18 mouse cellular contexts compared by ENCODE assay signal in the genomic region with DNA sequence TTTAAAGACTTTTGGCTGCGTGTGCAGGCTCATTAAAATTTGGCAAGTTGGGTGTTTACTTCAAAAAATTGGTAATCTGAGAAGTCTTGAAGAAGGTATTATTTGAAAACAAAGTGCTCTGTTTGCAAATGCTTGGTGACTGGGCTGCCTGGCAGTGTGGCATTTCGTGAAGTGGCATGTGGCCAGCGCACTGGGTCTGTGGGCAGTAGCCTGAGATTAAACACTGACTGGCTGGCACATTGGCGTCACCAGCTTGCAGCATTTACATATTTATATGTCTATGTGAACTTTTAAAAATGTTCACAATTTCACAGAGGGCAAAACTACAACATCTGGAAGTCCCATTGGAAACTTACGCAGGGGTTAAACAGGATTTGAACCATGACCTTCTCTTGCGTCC.
DNase-seq lines count a peak whose midpoint lies in the region; ATAC-seq and TF ChIP-seq lines count a peak whose summit lies in the region.
"Had no signal": no experiment of that assay in that cellular context is flagged by ENCODE, and none has a peak within 500 bp of the region (broad histone marks: within the 10 kb centered on the region; RNA-seq: fewer than 3 reads in every experiment).

No protein-coding gene starts in this region.

- no peaks in the 10 kb centered on the region for H3K27me3 ChIP-seq in forebrain, embryonic 16.5 days (replicated peaks; ENCODE audit: control insufficient read depth, insufficient read depth, low read length)
- H3K27me3 ChIP-seq in forebrain, embryonic 15.5 days, result no peaks in the 10 kb centered on the region
- no peaks in the 10 kb centered on the region for H3K27me3 ChIP-seq in liver, adult 2 months (ENCODE audit: control insufficient read depth, insufficient read depth, low read length)
- H3K27me3 ChIP-seq in neural tube, embryonic 15.5 days (replicated peaks), result no peaks in the 10 kb centered on the region
- H3K27me3 ChIP-seq: embryonic facial prominence, embryonic 15.5 days; hindbrain, embryonic 13.5 days had no signal

- H3K4me2 ChIP-seq in forebrain, embryonic 16.5 days (ENCODE audit: low read length), result no peak overlapping the region
- H3K4me2 ChIP-seq in forebrain, embryonic 15.5 days (replicated peaks), result no peak overlapping the region
- no peak overlapping the region for H3K4me2 ChIP-seq in neural tube, embryonic 15.5 days
- H3K4me2 ChIP-seq: embryonic facial prominence, embryonic 15.5 days; hindbrain, embryonic 13.5 days had no signal

- DNase-seq in liver, adult 2 months (ENCODE audit: extremely low read depth, low read depth, low spot score), result peak; percentile 11
- no peak for DNase-seq in liver
- DNase-seq in layer of hippocampus, adult 9-11 months, result peak; percentile 5
- DNase-seq in right cerebral cortex, adult 2 months (ENCODE audit: low spot score in 2 of 2), result peak; percentile 49 to 53
- DNase-seq in kidney, postnatal 10 days, result no peak
- DNase-seq: B cell, adult 2 months; kidney, postnatal 36 days; lung, postnatal 10 days had no signal

- peak; percentile 58; the same call in 1 of the 2 replicates for ATAC-seq in forebrain, embryonic 16.5 days
- ATAC-seq in forebrain, embryonic 15.5 days (replicated peaks), result no peak
- no peak for ATAC-seq in neural tube, embryonic 15.5 days (ENCODE audit: low FRiP score)
- ATAC-seq: intestine, postnatal 0 days had no signal

- H3K4me3 ChIP-seq in forebrain, embryonic 16.5 days (replicated peaks; ENCODE audit: low read length), result no peak overlapping the region
- no peak overlapping the region for H3K4me3 ChIP-seq in forebrain, embryonic 15.5 days
- H3K4me3 ChIP-seq in liver, adult 2 months (ENCODE audit: insufficient read depth, low read depth, low read length), result no peak overlapping the region
- no peak overlapping the region for H3K4me3 ChIP-seq in neural tube, embryonic 15.5 days (replicated peaks)
- H3K4me3 ChIP-seq: embryonic facial prominence, embryonic 15.5 days; hindbrain, embryonic 13.5 days; limb, embryonic 10.5 days; midbrain, embryonic 10.5 days; myocyte had no signal

- no peaks in the 10 kb centered on the region for H3K36me3 ChIP-seq in forebrain, embryonic 16.5 days (ENCODE audit: control insufficient read depth, insufficient read depth)
- H3K36me3 ChIP-seq in forebrain, embryonic 15.5 days, result no peaks in the 10 kb centered on the region
- H3K36me3 ChIP-seq in liver, adult 2 months (ENCODE audit: control insufficient read depth, insufficient read depth, low read length), result no peaks in the 10 kb centered on the region
- H3K36me3 ChIP-seq in neural tube, embryonic 15.5 days, result no peaks in the 10 kb centered on the region
- H3K36me3 ChIP-seq: embryonic facial prominence, embryonic 15.5 days; hindbrain, embryonic 13.5 days; limb, embryonic 10.5 days; midbrain, embryonic 10.5 days had no signal

- TF ChIP-seq POLR2A in liver, adult 2 months (IDR thresholded peaks at IDR 0.05; ENCODE audit: extremely low read depth, insufficient read depth, low read length), result no peak

- H3K9me3 ChIP-seq in forebrain, embryonic 16.5 days (ENCODE audit: control insufficient read depth, low read length), result no peaks in the 10 kb centered on the region
- no peaks in the 10 kb centered on the region for H3K9me3 ChIP-seq in forebrain, embryonic 15.5 days
- H3K9me3 ChIP-seq in neural tube, embryonic 15.5 days (replicated peaks), result no peaks in the 10 kb centered on the region
- H3K9me3 ChIP-seq: embryonic facial prominence, embryonic 15.5 days; hindbrain, embryonic 13.5 days; limb, embryonic 10.5 days; midbrain, embryonic 10.5 days had no signal

- no peaks in the 10 kb centered on the region for H3K4me1 ChIP-seq in forebrain, embryonic 16.5 days (replicated peaks; ENCODE audit: control insufficient read depth, insufficient read depth, low read length)
- H3K4me1 ChIP-seq in forebrain, embryonic 15.5 days, result no peaks in the 10 kb centered on the region
- no peaks in the 10 kb centered on the region for H3K4me1 ChIP-seq in liver, adult 2 months (ENCODE audit: control insufficient read depth, insufficient read depth, low read length)
- H3K4me1 ChIP-seq in neural tube, embryonic 15.5 days, result no peaks in the 10 kb centered on the region
- H3K4me1 ChIP-seq: embryonic facial prominence, embryonic 15.5 days; limb, embryonic 10.5 days; midbrain, embryonic 10.5 days had no signal

- TF ChIP-seq CTCF in liver, adult 2 months (IDR thresholded peaks at IDR 0.05; ENCODE audit: low read depth, low read length), result no peak

- H3K27ac ChIP-seq in forebrain, embryonic 16.5 days (ENCODE audit: low read length), result no peak overlapping the region
- no peak overlapping the region for H3K27ac ChIP-seq in forebrain, embryonic 15.5 days (replicated peaks)
- no peak overlapping the region for H3K27ac ChIP-seq in liver, adult 2 months (replicated peaks; ENCODE audit: insufficient read depth, low read depth, low read length)
- H3K27ac ChIP-seq in neural tube, embryonic 15.5 days (replicated peaks), result no peak overlapping the region
- H3K27ac ChIP-seq: embryonic facial prominence, embryonic 15.5 days; hindbrain, embryonic 13.5 days; limb, embryonic 10.5 days; liver, embryonic 14.5 days; midbrain, embryonic 10.5 days had no signal

- WGBS in forebrain, embryonic 16.5 days, result 56% methylated on average over 6 of the region's 6 CpGs
- 64% methylated on average over 6 of the region's 6 CpGs for WGBS in forebrain, embryonic 15.5 days
- 91% methylated on average over 6 of the region's 6 CpGs for WGBS in liver, adult 2 months
- WGBS in neural tube, embryonic 15.5 days, result 87% methylated on average over 6 of the region's 6 CpGs

- no peaks in the 10 kb centered on the region for H3K79me2 ChIP-seq in liver, adult 2 months (ENCODE audit: control insufficient read depth, insufficient read depth, low read length)

- no peak overlapping the region for H3K9ac ChIP-seq in forebrain, embryonic 16.5 days (replicated peaks; ENCODE audit: low read depth, low read length)
- no peak overlapping the region for H3K9ac ChIP-seq in forebrain, embryonic 15.5 days (replicated peaks)
- no peak overlapping the region for H3K9ac ChIP-seq in liver, adult 2 months (ENCODE audit: low read depth, low read length)
- no peak overlapping the region for H3K9ac ChIP-seq in neural tube, embryonic 15.5 days (replicated peaks)
- H3K9ac ChIP-seq: embryonic facial prominence, embryonic 15.5 days; hindbrain, embryonic 13.5 days; liver, embryonic 14.5 days had no signal

Comparison
In these comparisons a context has a peak if more than half of its experiments do, and no peak if none do; other contexts are left out.
1. DNase-seq: peak in liver, adult 2 months (single experiment), layer of hippocampus, adult 9-11 months (single experiment) and right cerebral cortex, adult 2 months (2 of 2); none in liver (single experiment) and kidney, postnatal 10 days (single experiment).